Mouse (Mus musculus): ENCODE data around the gene Fam69a. TPM values are rescaled to one million over a fixed set of nuclear protein-coding genes. Genes with fewer than 3 reads are reported as not detected.
A peak's percentile ranks its signal among the peaks of the same experiment; 100 is the strongest.
"Not testable (repeated sequence)": the region's sequence is repeated elsewhere in the genome, so short reads cannot be mapped to it uniquely, and the experiment has no call there.

The Fam69a gene
- polyA plus RNA-seq (2014; fragmentation: Nextera tagmentation; extraction: Ambion mirVana): 18.1 and 21.7 TPM in 2 replicates

GRCm38 (mm10) chr5:107986967-107987834, at the start of gene Fam69a:
Gene Fam69a (minus strand): TSS chr5:107987085.
- Histone ChIP-seq H3K27ac (ENCODE audit: low read depth, low read length) (peak within 1 kb of the TSS; percentile 79), H3K4me3 (ENCODE audit: low read depth, low read length) (peak within 1 kb of the TSS; percentile 75), H3K9me3 (ENCODE audit: control insufficient read depth, low read length) (no peaks in the 10 kb centered on the region), H3K4me1 (replicated peaks; ENCODE audit: control insufficient read depth, insufficient read depth, low read length) (no peaks in the 10 kb centered on the region), H3K36me3 (ENCODE audit: control insufficient read depth, insufficient read depth, low read length) (no peaks in the 10 kb centered on the region), H3K9ac (ENCODE audit: low read length) (peak within 1 kb of the TSS; percentile 81), H3K27me3 (ENCODE audit: control insufficient read depth, insufficient read depth, low read length) (no peaks in the 10 kb centered on the region), H3K4me2 (ENCODE audit: low read depth, low read length, severe bottlenecking) (peak within 1 kb of the TSS; percentile 82)
- ATAC-seq (replicated peaks; ENCODE audit: low FRiP score) (peak; percentile 92), DNase-seq (ENCODE audit: low spot score) (peak; percentile 96)
- WGBS: under 1% methylated on average over 61 of the region's 91 CpGs

GRCm38 (mm10) chr5:108035523-108035922, 48.6 kb upstream of the Fam69a start:
- 40% methylated on average over 2 of the region's 2 CpGs for WGBS
- no peak overlapping the region for H3K4me3 ChIP-seq (ENCODE audit: low read depth, low read length)
- no peaks in the 10 kb centered on the region for H3K36me3 ChIP-seq (ENCODE audit: control insufficient read depth, insufficient read depth, low read length)
- no peak for DNase-seq (ENCODE audit: low spot score)
- no peak overlapping the region for H3K27ac ChIP-seq (ENCODE audit: low read depth, low read length)
- no peaks in the 10 kb centered on the region for H3K9me3 ChIP-seq (ENCODE audit: control insufficient read depth, low read length)
- H3K27me3 ChIP-seq (ENCODE audit: control insufficient read depth, insufficient read depth, low read length): no peaks in the 10 kb centered on the region
- H3K4me1 ChIP-seq (replicated peaks; ENCODE audit: control insufficient read depth, insufficient read depth, low read length): no peaks in the 10 kb centered on the region
- ATAC-seq (replicated peaks; ENCODE audit: low FRiP score): no peak
- H3K4me2 ChIP-seq (ENCODE audit: low read depth, low read length, severe bottlenecking): no peak overlapping the region
- no peak overlapping the region for H3K9ac ChIP-seq (ENCODE audit: low read length)

- DNase-seq (ENCODE audit: low spot score) (no peak), ATAC-seq (replicated peaks; ENCODE audit: low FRiP score) (0 out of 2 replicates have a peak, but pooled peaks have one; percentile 21)
- Histone ChIP-seq H3K4me3 (ENCODE audit: low read depth, low read length) (no peak overlapping the region), H3K9ac (ENCODE audit: low read length) (no peak overlapping the region), H3K9me3 (ENCODE audit: control insufficient read depth, low read length) (no peaks in the 10 kb centered on the region), H3K27ac (ENCODE audit: low read depth, low read length) (no peak overlapping the region), H3K4me2 (ENCODE audit: low read depth, low read length, severe bottlenecking) (no peak overlapping the region), H3K4me1 (replicated peaks; ENCODE audit: control insufficient read depth, insufficient read depth, low read length) (no peaks in the 10 kb centered on the region), H3K36me3 (ENCODE audit: control insufficient read depth, insufficient read depth, low read length) (no peaks in the 10 kb centered on the region), H3K27me3 (ENCODE audit: control insufficient read depth, insufficient read depth, low read length) (no peaks in the 10 kb centered on the region)
- 31% methylated on average over 4 of the region's 4 CpGs for WGBS
Measured at GRCm38 (mm10) chr5:108034194-108034593, 47.3 kb upstream of the Fam69a start.

GRCm38 (mm10) chr5:108031267-108031666, 44.4 kb upstream of the Fam69a start:
- DNase-seq (ENCODE audit: low spot score) (no peak), ATAC-seq (replicated peaks; ENCODE audit: low FRiP score) (no peak)
- H3K4me1 ChIP-seq (replicated peaks; ENCODE audit: control insufficient read depth, insufficient read depth, low read length): no peaks in the 10 kb centered on the region
- no peak overlapping the region for H3K9ac ChIP-seq (ENCODE audit: low read length)
- 97% methylated on average over 4 of the region's 4 CpGs for WGBS
- H3K9me3 ChIP-seq (ENCODE audit: control insufficient read depth, low read length): no peaks in the 10 kb centered on the region
- no peaks in the 10 kb centered on the region for H3K36me3 ChIP-seq (ENCODE audit: control insufficient read depth, insufficient read depth, low read length)
- no peak overlapping the region for H3K4me2 ChIP-seq (ENCODE audit: low read depth, low read length, severe bottlenecking)
- H3K27ac ChIP-seq (ENCODE audit: low read depth, low read length): no peak overlapping the region
- no peak overlapping the region for H3K4me3 ChIP-seq (ENCODE audit: low read depth, low read length)
- H3K27me3 ChIP-seq (ENCODE audit: control insufficient read depth, insufficient read depth, low read length): no peaks in the 10 kb centered on the region

- WGBS: 79% methylated on average over 2 of the region's 2 CpGs
- H3K27ac ChIP-seq (ENCODE audit: low read depth, low read length): no peak overlapping the region
- no peak overlapping the region for H3K4me2 ChIP-seq (ENCODE audit: low read depth, low read length, severe bottlenecking)
- no peak overlapping the region for H3K9ac ChIP-seq (ENCODE audit: low read length)
- no peaks in the 10 kb centered on the region for H3K9me3 ChIP-seq (ENCODE audit: control insufficient read depth, low read length)
- DNase-seq (ENCODE audit: low spot score): no peak
- H3K27me3 ChIP-seq (ENCODE audit: control insufficient read depth, insufficient read depth, low read length): no peaks in the 10 kb centered on the region
- no peaks in the 10 kb centered on the region for H3K4me1 ChIP-seq (replicated peaks; ENCODE audit: control insufficient read depth, insufficient read depth, low read length)
- no peaks in the 10 kb centered on the region for H3K36me3 ChIP-seq (ENCODE audit: control insufficient read depth, insufficient read depth, low read length)
- no peak for ATAC-seq (replicated peaks; ENCODE audit: low FRiP score)
- H3K4me3 ChIP-seq (ENCODE audit: low read depth, low read length): no peak overlapping the region
Measured at GRCm38 (mm10) chr5:108029968-108030367, 43.1 kb upstream of the Fam69a start.

- not testable (repeated sequence) for DNase-seq (ENCODE audit: low spot score); H3K9me3 ChIP-seq (ENCODE audit: control insufficient read depth, low read length); H3K4me2 ChIP-seq (ENCODE audit: low read depth, low read length, severe bottlenecking); H3K27me3 ChIP-seq (ENCODE audit: control insufficient read depth, insufficient read depth, low read length); H3K9ac ChIP-seq (ENCODE audit: low read length); H3K4me1 ChIP-seq (replicated peaks; ENCODE audit: control insufficient read depth, insufficient read depth, low read length); H3K36me3 ChIP-seq (ENCODE audit: control insufficient read depth, insufficient read depth, low read length); H3K4me3 ChIP-seq (ENCODE audit: low read depth, low read length); ATAC-seq (replicated peaks; ENCODE audit: low FRiP score); H3K27ac ChIP-seq (ENCODE audit: low read depth, low read length)
- 89% methylated on average over 7 of the region's 7 CpGs for WGBS
Measured at GRCm38 (mm10) chr5:108028797-108029536, 42.1 kb upstream of the Fam69a start.

GRCm38 (mm10) chr5:108028230-108028629, 41.3 kb upstream of the Fam69a start:
- Histone ChIP-seq H3K4me2 (ENCODE audit: low read depth, low read length, severe bottlenecking) (no peak overlapping the region), H3K27me3 (ENCODE audit: control insufficient read depth, insufficient read depth, low read length) (no peaks in the 10 kb centered on the region), H3K4me3 (ENCODE audit: low read depth, low read length) (no peak overlapping the region), H3K27ac (ENCODE audit: low read depth, low read length) (no peak overlapping the region), H3K4me1 (replicated peaks; ENCODE audit: control insufficient read depth, insufficient read depth, low read length) (no peaks in the 10 kb centered on the region), H3K9ac (ENCODE audit: low read length) (no peak overlapping the region), H3K9me3 (ENCODE audit: control insufficient read depth, low read length) (no peaks in the 10 kb centered on the region), H3K36me3 (ENCODE audit: control insufficient read depth, insufficient read depth, low read length) (no peaks in the 10 kb centered on the region)
- 94% methylated on average over 4 of the region's 4 CpGs for WGBS
- DNase-seq (ENCODE audit: low spot score) (no peak), ATAC-seq (replicated peaks; ENCODE audit: low FRiP score) (no peak)

GRCm38 (mm10) chr5:108021346-108021745, 34.5 kb upstream of the Fam69a start:
- Histone ChIP-seq H3K27ac (ENCODE audit: low read depth, low read length) (no peak overlapping the region), H3K4me3 (ENCODE audit: low read depth, low read length) (no peak overlapping the region), H3K4me1 (replicated peaks; ENCODE audit: control insufficient read depth, insufficient read depth, low read length) (no peaks in the 10 kb centered on the region), H3K9ac (ENCODE audit: low read length) (no peak overlapping the region), H3K27me3 (ENCODE audit: control insufficient read depth, insufficient read depth, low read length) (no peaks in the 10 kb centered on the region), H3K4me2 (ENCODE audit: low read depth, low read length, severe bottlenecking) (no peak overlapping the region), H3K36me3 (ENCODE audit: control insufficient read depth, insufficient read depth, low read length) (no peaks in the 10 kb centered on the region), H3K9me3 (ENCODE audit: control insufficient read depth, low read length) (no peaks in the 10 kb centered on the region)
- no peak for DNase-seq (ENCODE audit: low spot score)
- WGBS: 79% methylated on average over 3 of the region's 3 CpGs
- no peak for ATAC-seq (replicated peaks; ENCODE audit: low FRiP score)

Data from forebrain, embryonic 11.5 days (tissue).